Mouse (Mus musculus) left cerebral cortex, adult 8-10 months (tissue): ENCODE measurements at regions not wholly inside any gene's neighbourhood (a gene's known extent, or its start where the extent isn't known, plus 50 kb on each side); places are given as distances from the start of the nearest gene placed in this dataset.

Experiments used
- DNase-seq, 2 experiments: peaks; one replicate each; pipeline ENCODE4 v3.0.0; 2022; ENCODE audit warnings: low spot score in 2 of 2

GRCm38 (mm10) chr15:5414401-5414800, 170.4 kb upstream of the Ptger4 start:
- no peak for DNase-seq

- DNase-seq: no peak
Observed at GRCm38 (mm10) chr15:5416031-5416430, 172.0 kb upstream of the Ptger4 start.

GRCm38 (mm10) chr15:5426641-5427040, 182.7 kb upstream of the Ptger4 start:
- DNase-seq: no peak

- DNase-seq: no peak
Observed at GRCm38 (mm10) chr15:5427319-5428048, 183.5 kb upstream of the Ptger4 start.

- no peak for DNase-seq
Observed at GRCm38 (mm10) chr15:5432018-5432417, 188.0 kb upstream of the Ptger4 start.

- no peak for DNase-seq
Observed at GRCm38 (mm10) chr15:5437020-5437419, 193.0 kb upstream of the Ptger4 start.

GRCm38 (mm10) chr15:5446040-5446755, 202.2 kb upstream of the Ptger4 start:
- DNase-seq: no peak

GRCm38 (mm10) chr15:5446756-5447314, 202.8 kb upstream of the Ptger4 start:
- no peak for DNase-seq

GRCm38 (mm10) chr15:5447707-5448496, 203.9 kb upstream of the Ptger4 start:
- DNase-seq: no peak

GRCm38 (mm10) chr15:5459083-5459482, 215.1 kb upstream of the Ptger4 start:
- no peak for DNase-seq

- no peak for DNase-seq
Observed at GRCm38 (mm10) chr15:5459580-5459979, 215.6 kb upstream of the Ptger4 start.

- no peak for DNase-seq
Observed at GRCm38 (mm10) chr15:5462651-5463050, 218.7 kb upstream of the Ptger4 start.

- DNase-seq: no peak
Observed at GRCm38 (mm10) chr15:5464732-5465131, 220.7 kb upstream of the Ptger4 start.

GRCm38 (mm10) chr15:5468535-5469073, 224.6 kb upstream of the Ptger4 start:
- no peak for DNase-seq

GRCm38 (mm10) chr15:5475389-5475995, 231.5 kb upstream of the Ptger4 start:
- no peak for DNase-seq

- no peak for DNase-seq
Observed at GRCm38 (mm10) chr15:5493286-5493685, 249.3 kb upstream of the Ptger4 start.

- no peak for DNase-seq
Observed at GRCm38 (mm10) chr15:5495187-5495849, 251.3 kb upstream of the Ptger4 start.

GRCm38 (mm10) chr15:5495954-5496353, 252.0 kb upstream of the Ptger4 start:
- DNase-seq: no peak

GRCm38 (mm10) chr15:5504502-5504901, 260.5 kb upstream of the Ptger4 start:
- DNase-seq: no peak

- no peak for DNase-seq
Observed at GRCm38 (mm10) chr15:5506848-5507544, 263.0 kb upstream of the Ptger4 start.
